Mouse (Mus musculus): ENCODE measurements at regions not wholly inside any gene's neighbourhood (a gene's known extent, or its start where the extent isn't known, plus 50 kb on each side); places are given as distances from the start of the nearest gene placed in this dataset.

DNA sequence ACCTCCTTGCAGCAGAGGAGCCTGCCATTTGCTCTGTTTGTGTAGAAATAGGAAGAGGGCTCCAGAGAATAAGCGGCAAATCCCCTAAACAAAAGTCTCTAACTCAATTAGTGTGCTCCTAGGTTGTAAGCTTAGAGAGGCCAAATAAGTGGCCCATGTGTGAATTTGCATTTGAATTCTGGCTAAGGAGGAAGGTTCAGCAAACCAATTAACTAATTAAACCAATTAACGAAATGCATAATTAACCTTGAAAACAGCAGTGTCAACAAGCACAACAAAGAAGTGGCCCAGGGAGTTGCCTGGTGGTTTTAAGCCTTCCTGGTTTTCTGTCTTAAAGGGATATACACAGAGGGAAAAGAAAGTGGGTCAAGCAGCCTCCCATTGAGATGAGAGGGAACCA lies 84.9 kb upstream of the Basp1 start:
- TF ChIP-seq CTCF (IDR thresholded peaks at IDR 0.05; ENCODE audit: low read depth) (no peak), EP300 (IDR thresholded peaks at IDR 0.05; ENCODE audit: low read depth) (no peak)
